Mouse (Mus musculus): ENCODE data around the gene Il27ra.

DNA sequence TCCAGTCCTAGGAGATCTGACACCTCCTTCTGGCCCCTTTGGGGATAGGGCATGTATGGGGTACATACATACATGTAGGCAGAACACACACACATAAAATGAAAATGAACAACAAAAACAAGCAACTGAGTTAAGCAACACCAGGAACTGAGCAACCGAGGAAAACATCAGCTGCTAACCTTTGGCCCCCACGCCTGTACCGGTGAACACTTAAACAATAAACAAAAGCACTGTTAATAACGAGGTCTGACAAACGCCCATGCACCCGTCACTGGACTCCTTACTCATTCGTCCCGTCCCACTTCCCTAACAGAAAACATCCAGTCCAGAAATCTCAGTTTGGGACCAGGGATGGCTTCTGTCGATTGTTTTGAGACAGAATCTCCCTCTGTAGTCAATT lies 46.9 kb upstream of the Il27ra start:
- TF ChIP-seq CTCF (IDR thresholded peaks at IDR 0.05; ENCODE audit: low read depth) = no peak
- no peak for TF ChIP-seq EP300 (IDR thresholded peaks at IDR 0.05; ENCODE audit: low read depth)
